Mouse (Mus musculus) heart, postnatal 0 days (tissue): ENCODE measurements around the gene Smc6.
A peak's percentile ranks its signal among the peaks of the same experiment; 100 is the strongest.

Source experiments
- CTCF ChIP-seq: IDR thresholded peaks from 2 replicates; pipeline ENCODE4 v1.5.1; 2016; ENCODE audit warnings: antibody characterized with exemption, control low read depth, low read depth
- EP300 ChIP-seq: IDR thresholded peaks from 2 replicates; pipeline ENCODE4 v1.6.1; 2016; ENCODE audit warnings: antibody characterized with exemption, low read depth

DNA sequence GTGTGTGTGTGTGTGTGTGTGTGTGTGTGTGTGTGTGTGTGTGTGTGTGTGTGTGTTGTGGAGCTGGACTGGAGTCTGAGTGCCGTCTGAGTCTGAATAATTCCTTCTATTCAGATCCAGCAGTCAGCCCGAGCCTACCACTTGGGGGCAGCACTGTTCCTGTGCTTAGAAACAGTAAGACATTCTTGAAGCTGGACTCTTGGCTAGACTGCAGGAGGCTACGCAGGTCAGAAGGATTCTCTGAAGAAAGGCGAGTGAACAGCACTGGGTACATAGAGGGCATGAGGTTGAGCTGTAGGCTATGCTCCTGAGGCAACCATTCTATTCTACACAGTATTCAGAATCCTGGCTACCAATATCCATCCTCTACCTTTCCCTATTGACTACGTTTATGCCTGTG, 85.2 kb downstream of the Smc6 start:
- peak; percentile 72 for TF ChIP-seq CTCF
- no peak for TF ChIP-seq EP300
